Mouse (Mus musculus) kidney, postnatal 4 days (tissue): ENCODE data around the gene Actr5.

Source experiments
- DNase-seq, 2 experiments: peaks; one replicate each; pipeline ENCODE4 v3.0.0; 2021; ENCODE audit warnings: mixed read lengths in 2 of 2

Actr5 gene

GRCm38 (mm10) chr2:158667671-158668432 lies 43.2 kb downstream of the Actr5 start:
- peak; percentile 45 to 63 for DNase-seq

GRCm38 (mm10) chr2:158668433-158669010 lies 43.8 kb downstream of the Actr5 start:
- no peak for DNase-seq

- DNase-seq = no peak
Observed at GRCm38 (mm10) chr2:158669199-158670195, 44.8 kb downstream of the Actr5 start.

GRCm38 (mm10) chr2:158670571-158670970 lies 45.9 kb downstream of the Actr5 start:
- peak; percentile 39 to 59 for DNase-seq

GRCm38 (mm10) chr2:158672829-158673228 lies 48.1 kb downstream of the Actr5 start:
- DNase-seq = peak; percentile 62 to 77

GRCm38 (mm10) chr2:158673493-158673892 lies 48.8 kb downstream of the Actr5 start:
- DNase-seq = no peak

- no peak for DNase-seq
Observed at GRCm38 (mm10) chr2:158674131-158674530, 49.4 kb downstream of the Actr5 start.

- no peak for DNase-seq
Observed at GRCm38 (mm10) chr2:158674759-158675158, 50.1 kb downstream of the Actr5 start.

- no peak for DNase-seq
Observed at GRCm38 (mm10) chr2:158675161-158675560, 50.5 kb downstream of the Actr5 start.

- DNase-seq = no peak
Observed at GRCm38 (mm10) chr2:158675907-158676533, 51.3 kb downstream of the Actr5 start.

GRCm38 (mm10) chr2:158677946-158678345 lies 53.3 kb downstream of the Actr5 start:
- DNase-seq = no peak

- DNase-seq = no peak
Observed at GRCm38 (mm10) chr2:158679091-158679490, 54.4 kb downstream of the Actr5 start.

GRCm38 (mm10) chr2:158680357-158680889 lies 55.7 kb downstream of the Actr5 start:
- DNase-seq = no peak

GRCm38 (mm10) chr2:158681714-158682113 lies 57.0 kb downstream of the Actr5 start:
- no peak for DNase-seq

GRCm38 (mm10) chr2:158682344-158683037 lies 57.8 kb downstream of the Actr5 start:
- no peak for DNase-seq

GRCm38 (mm10) chr2:158683038-158683413 lies 58.3 kb downstream of the Actr5 start:
- DNase-seq = no peak

- no peak for DNase-seq
Observed at GRCm38 (mm10) chr2:158684247-158684843, 59.7 kb downstream of the Actr5 start.

- DNase-seq = no peak
Observed at GRCm38 (mm10) chr2:158684910-158685309, 60.2 kb downstream of the Actr5 start.

GRCm38 (mm10) chr2:158686394-158686793 lies 61.7 kb downstream of the Actr5 start:
- no peak for DNase-seq

GRCm38 (mm10) chr2:158687804-158688241 lies 63.1 kb downstream of the Actr5 start:
- peak; percentile 70 to 77 for DNase-seq
